Mouse (Mus musculus) T-helper 17 cell (primary cell): Measurements from ENCODE around the gene Lgals7.

Experiments
- in situ Hi-C, 2 experiments: fragments of 300-600 bp; cut with MboI, MseI; formaldehyde crosslinking; loops; 1 replicate in 1 of 2; 2 replicates in 1 of 2; pipeline ENCODE4 v1.15.1; 2025; ENCODE audit warnings: high pct_unique_total_duplicates in 2 of 2

Gene Lgals7

DNA sequence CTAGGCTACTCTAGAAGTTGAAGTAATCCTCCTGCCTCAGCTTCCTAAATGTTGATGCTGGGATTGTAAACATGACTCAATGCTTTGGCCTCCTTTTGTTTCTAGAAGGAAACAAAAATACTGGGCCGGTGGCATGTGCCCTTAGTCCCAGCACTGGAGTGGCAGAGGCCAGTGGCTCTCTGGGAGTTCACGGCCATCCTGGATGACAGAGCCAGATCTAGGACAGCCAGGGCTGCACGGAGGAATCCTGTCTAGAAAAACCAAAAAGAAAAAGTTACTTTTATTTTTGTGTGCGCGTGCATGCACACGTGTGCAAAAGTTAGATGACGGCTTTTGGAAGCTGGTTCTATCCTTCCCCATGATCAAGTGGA lies 37.3 kb upstream of the Lgals7 start:
- in situ Hi-C loops: no loop called here

DNA sequence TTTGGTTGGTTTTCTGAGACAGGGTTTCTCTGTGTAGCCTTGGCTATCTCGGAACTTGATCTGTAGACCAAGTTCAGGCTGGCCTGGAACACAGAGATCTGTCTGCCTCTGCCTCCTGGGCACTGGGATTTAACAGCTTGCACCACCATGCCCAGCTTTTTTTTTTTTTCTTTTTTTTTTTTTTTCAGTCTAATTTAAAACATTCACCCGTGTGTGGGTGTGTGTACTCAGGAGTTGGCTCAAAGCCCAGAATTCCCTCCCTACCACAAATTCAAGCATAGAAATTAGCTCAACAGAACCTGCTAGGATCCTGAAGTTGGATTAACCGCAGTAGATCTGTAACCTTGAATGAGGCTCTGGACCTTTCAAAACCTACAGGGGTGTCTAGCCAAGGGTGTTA lies 36.3 kb upstream of the Lgals7 start:
- in situ Hi-C loops: no loop called here

- in situ Hi-C loops: loop anchor here in 1 of 2 experiments (5.0 kb wide), 1 partner anchor 37 kb away; no protein-coding TSS in a partner anchor
Observed at GRCm38 (mm10) chr7:28829821-28830220, 33.8 kb upstream of the Lgals7 start.

DNA sequence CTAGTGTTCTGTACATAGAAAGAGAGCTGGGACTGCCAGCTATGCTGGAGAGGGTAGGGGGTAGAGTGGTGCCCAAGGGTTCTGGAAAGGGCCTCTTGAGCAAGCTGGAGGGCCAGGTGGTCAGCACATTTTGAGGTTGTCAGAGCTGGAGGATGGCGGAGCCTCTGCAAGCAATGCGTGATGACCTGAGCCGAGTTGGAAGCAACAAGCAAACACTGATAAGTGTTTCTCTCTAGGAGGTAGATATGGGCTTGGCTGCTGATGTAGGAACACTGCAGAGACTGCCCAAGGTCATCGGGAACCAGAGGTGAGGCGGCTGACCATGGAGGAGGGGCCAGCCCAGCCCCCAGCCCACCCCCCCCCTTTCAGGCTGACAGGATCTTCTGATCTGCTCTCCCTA lies 32.7 kb upstream of the Lgals7 start:
- in situ Hi-C loops: loop anchor here in 1 of 2 experiments (5.0 kb wide), 1 partner anchor 36 kb away; no protein-coding TSS in a partner anchor

- in situ Hi-C loops: loop anchor here in 1 of 2 experiments (5.0 kb wide), 1 partner anchor 36 kb away; no protein-coding TSS in a partner anchor
Observed at GRCm38 (mm10) chr7:28831411-28832125, 32.1 kb upstream of the Lgals7 start.

GRCm38 (mm10) chr7:28832137-28832536 lies 31.5 kb upstream of the Lgals7 start:
- in situ Hi-C loops: loop anchor here in 1 of 2 experiments (5.0 kb wide), 1 partner anchor 35 kb away; no protein-coding TSS in a partner anchor

- in situ Hi-C loops: loop anchor here in 1 of 2 experiments (5.0 kb wide), 1 partner anchor 33 kb away; no protein-coding TSS in a partner anchor
Observed at GRCm38 (mm10) chr7:28833723-28834347, 29.8 kb upstream of the Lgals7 start, which contains the start of gene Lgals4. TSS of gene Lgals4 (plus strand) at chr7:28833854.

DNA sequence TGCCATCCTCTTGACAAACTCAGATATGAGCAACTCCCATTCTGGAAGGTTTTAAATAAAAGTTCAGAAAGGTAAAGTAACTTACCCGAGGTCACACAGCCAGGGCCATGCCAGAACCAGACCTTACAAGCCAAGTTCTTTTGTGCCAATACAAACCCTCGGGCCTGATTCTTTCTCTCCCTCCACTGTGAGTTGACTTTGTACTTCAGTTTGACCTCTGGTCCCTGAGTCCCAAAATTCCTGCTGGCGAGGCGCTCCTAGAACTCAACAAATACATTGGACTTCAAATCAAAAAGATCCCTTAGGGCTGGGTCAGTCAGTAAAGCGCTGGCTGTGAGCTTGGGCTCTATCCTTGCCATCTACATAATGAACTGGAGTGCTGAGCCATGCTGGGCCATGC lies 26.7 kb upstream of the Lgals7 start:
- in situ Hi-C loops: no loop called here

- in situ Hi-C loops: no loop called here
Observed at GRCm38 (mm10) chr7:28838331-28838730, 25.3 kb upstream of the Lgals7 start.

- in situ Hi-C loops: no loop called here
Observed at GRCm38 (mm10) chr7:28847273-28847672, 16.4 kb upstream of the Lgals7 start.

DNA sequence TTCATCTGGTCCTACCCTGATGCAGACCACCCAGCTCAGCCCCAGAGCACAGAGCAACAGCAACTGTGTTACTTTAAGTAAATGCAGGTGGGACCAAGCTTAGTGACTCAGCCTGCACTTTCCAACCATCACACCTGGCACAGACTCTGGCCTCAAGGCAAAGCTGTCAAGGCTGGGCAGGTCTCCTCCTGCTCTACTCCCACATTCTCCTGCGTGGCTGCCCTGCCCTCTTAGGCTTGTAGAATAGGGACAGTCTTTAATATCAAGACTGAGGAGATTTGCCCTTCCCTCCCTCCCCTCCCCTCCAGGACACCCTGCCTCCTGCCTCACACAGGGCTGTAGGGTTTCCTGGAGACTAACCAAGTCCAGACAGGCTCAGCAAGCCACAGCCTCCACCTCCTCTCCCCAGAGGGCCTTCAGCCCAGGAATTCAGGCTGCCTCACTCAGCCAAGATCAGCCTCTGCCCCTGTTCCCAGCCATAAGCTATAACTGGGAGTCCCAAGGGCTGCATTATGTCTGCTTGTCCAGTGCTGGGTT lies 13.9 kb upstream of the Lgals7 start:
- in situ Hi-C loops: loop anchor here in 1 of 2 experiments (10.0 kb wide), 1 partner anchor 745 kb away; no protein-coding TSS in a partner anchor

- in situ Hi-C loops: loop anchor here in 1 of 2 experiments (10.0 kb wide), 1 partner anchor 746 kb away; no protein-coding TSS in a partner anchor
Observed at GRCm38 (mm10) chr7:28850642-28851041, 13.0 kb upstream of the Lgals7 start.

- in situ Hi-C loops: loop anchor here (5.0 to 10.0 kb wide), 2 partner anchors 753 to 755 kb away; no protein-coding TSS in a partner anchor
Observed at GRCm38 (mm10) chr7:28859953-28860352, 3.7 kb upstream of the Lgals7 start.

DNA sequence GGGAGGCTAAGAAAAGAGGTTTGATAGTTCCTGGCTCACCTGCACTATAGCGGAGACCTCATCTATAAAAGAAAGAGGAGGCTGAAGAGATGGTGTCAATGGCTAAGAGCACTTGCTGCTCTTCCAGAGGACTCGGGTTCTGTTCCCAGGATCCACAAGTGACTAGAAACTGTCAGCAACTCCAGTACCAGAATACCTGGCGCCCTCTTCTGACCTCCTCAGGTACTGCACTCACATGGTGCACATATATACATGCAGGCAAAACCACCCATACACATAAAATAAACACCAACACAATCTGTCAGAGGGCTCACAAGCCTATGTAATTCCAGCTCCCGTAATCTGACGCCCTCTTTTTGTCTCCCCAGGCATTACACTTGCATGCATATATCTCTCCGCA lies 2.8 kb upstream of the Lgals7 start:
- in situ Hi-C loops: no loop called here

GRCm38 (mm10) chr7:28862817-28863499 lies 695 bp upstream of the Lgals7 start:
- in situ Hi-C loops: no loop called here

- in situ Hi-C loops: no loop called here
Observed at GRCm38 (mm10) chr7:28864288-28864750, 666 bp downstream of the Lgals7 start.

DNA sequence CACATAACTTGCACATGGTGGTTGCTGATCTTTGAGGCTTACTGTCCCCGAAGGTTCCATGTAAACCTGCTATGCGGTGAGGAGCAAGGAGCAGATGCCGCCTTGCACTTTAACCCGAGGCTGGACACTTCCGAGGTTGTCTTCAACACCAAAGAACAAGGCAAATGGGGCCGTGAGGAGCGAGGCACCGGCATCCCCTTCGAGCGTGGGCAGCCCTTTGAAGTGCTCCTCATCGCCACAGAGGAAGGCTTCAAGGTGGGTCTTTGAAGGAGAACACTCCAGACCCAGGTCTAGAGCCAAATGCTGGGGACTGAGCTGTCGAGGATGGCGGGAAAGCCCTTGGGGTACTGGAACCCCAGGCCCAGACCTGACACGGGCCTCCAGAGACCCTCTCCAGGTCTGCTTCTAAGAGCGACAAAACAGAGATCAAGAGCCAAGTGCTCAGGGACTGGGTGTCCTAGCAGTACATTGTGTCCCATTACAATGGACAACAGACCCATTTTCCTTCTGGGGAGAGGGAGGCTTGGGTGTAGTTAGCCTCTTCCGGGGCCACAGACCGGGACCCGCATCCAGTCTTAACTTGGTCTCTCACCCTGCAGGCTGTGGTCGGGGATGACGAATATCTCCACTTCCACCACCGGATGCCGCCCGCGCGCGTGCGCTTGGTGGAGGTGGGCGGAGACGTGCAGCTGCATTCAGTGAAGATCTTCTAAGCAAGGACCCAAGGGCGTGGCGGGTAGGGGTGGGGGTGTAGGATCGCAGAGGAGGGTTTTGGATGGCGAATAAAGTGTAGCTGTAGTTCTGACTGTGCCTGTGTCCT lies 2.0 kb downstream of the Lgals7 start:
- in situ Hi-C loops: loop anchor here (5.0 kb wide), 2 partner anchors 33 to 68 kb away; partner anchors contain the start of gene Lgals4 (in 1 of the 2)

GRCm38 (mm10) chr7:28866769-28867507 lies 3.3 kb downstream of the Lgals7 start:
- in situ Hi-C loops: loop anchor here (5.0 kb wide), 2 partner anchors 35 to 70 kb away; partner anchors contain the start of gene Lgals4 (in 1 of the 2)

DNA sequence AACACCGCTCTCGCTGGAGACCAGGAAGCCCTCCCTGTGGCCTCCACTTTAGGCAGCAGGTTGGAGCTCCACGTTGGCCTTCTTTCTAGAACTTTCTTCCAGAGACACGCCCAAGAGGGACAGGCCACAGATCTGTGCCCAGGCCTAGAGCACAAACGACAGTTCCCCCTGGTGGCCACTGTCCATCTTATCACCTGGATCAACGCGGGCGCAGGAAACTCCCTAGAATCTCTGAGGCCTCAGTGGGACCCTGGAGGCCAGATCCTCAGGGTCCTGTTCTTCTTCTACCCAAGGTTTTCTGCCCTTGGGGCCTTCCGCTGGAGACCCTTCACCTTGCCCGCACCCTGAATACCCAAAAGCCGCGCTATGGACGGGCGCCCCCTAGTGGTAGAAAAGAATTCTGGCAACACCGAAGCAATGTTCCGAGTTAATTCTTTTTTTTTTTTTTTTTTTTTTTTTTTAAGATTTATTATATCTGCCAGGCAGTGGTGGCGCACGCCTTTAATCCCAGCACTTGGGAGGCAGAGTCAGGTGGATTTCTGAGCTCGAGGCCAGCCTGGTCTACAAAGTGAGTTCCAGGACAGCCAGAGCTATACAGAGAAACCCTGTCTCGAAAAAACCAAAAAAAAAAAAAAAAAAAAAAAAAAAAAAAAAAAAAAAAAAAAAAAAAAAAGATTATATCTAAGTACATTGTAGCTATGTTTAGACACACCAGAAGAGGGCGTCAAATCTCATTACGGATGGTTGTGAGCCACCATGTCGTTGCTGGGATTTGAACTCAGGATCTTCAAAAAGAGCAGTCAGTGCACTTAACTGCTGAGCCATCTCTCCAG lies 4.1 kb downstream of the Lgals7 start:
- in situ Hi-C loops: loop anchor here (5.0 kb wide), 2 partner anchors 35 to 70 kb away; partner anchors contain the start of gene Lgals4 (in 1 of the 2)
